Mouse (Mus musculus) spleen, adult 2 months (tissue): ENCODE results near the gene Smg6.

Source experiments
- CTCF ChIP-seq: fragments of 200-500 bp; IDR thresholded peaks from 2 replicates; pipeline ENCODE4 v1.5.1; 2011; ENCODE audit warnings: mild to moderate bottlenecking, inconsistent platforms; ENCODE audit not compliant: insufficient read depth, insufficient read length, insufficient replicate concordance; ENCODE audit errors: extremely low read depth
- POLR2A ChIP-seq: fragments of 200-500 bp; IDR thresholded peaks from 2 replicates; pipeline ENCODE4 v1.6.1; 2011; ENCODE audit warnings: low read depth, low read length, inconsistent platforms

GRCm38 (mm10) chr11:75129481-75129880, 203.9 kb downstream of the Smg6 start:
- no peak for TF ChIP-seq CTCF
- TF ChIP-seq POLR2A: no peak
